In genomic region chr15:102619486-102619885, GRCm38 (mm10) we compare ENCODE assay signal across 33 mouse cellular contexts. TPM values are rescaled to one million over a fixed set of nuclear protein-coding genes. Genes with fewer than 3 reads are reported as not detected.
"Had no signal": no experiment of that assay in that cellular context is flagged by ENCODE, and none has a peak within 500 bp of the region (broad histone marks: within the 10 kb centered on the region; RNA-seq: fewer than 3 reads in every experiment).

No protein-coding gene starts in this region.

- H3K4me3 ChIP-seq: gastrocnemius, adult 2 months; heart, adult 2 months; heart, embryonic 12.5 days; hindbrain, embryonic 10.5 days; hindbrain, embryonic 12.5 days; intestine, embryonic 15.5 days; layer of hippocampus, adult 2 months; left cerebral cortex, adult 2 months; limb, embryonic 13.5 days; limb, embryonic 15.5 days; liver, embryonic 12.5 days had no signal

- H3K9me3 ChIP-seq: heart, embryonic 12.5 days; hindbrain, embryonic 10.5 days; hindbrain, embryonic 12.5 days; intestine, embryonic 15.5 days; limb, embryonic 13.5 days; limb, embryonic 15.5 days; liver, embryonic 12.5 days had no signal

- H3K9ac ChIP-seq: heart, embryonic 12.5 days; hindbrain, embryonic 12.5 days; hindbrain, embryonic 14.5 days; intestine, embryonic 15.5 days; limb, embryonic 13.5 days; limb, embryonic 15.5 days; liver, embryonic 12.5 days; liver, embryonic 14.5 days had no signal

- H3K27me3 ChIP-seq: heart, embryonic 12.5 days; hindbrain, embryonic 12.5 days; intestine, embryonic 15.5 days; limb, embryonic 13.5 days; limb, embryonic 15.5 days; liver, embryonic 12.5 days had no signal

- H3K36me3 ChIP-seq: hindbrain, embryonic 12.5 days; intestine, embryonic 15.5 days had no signal

- H3K27ac ChIP-seq: heart, adult 2 months; hindbrain, embryonic 10.5 days; hindbrain, embryonic 12.5 days; hindbrain, embryonic 14.5 days; intestine, embryonic 15.5 days; layer of hippocampus, adult 2 months; left cerebral cortex, adult 2 months; limb, embryonic 13.5 days; limb, embryonic 15.5 days; liver, embryonic 12.5 days; liver, embryonic 14.5 days had no signal

- ATAC-seq: hindbrain, embryonic 16.5 days; inflammation-experienced regulatory T-cells, adult 6 months; intestine, embryonic 15.5 days; intestine, postnatal 0 days; liver, embryonic 12.5 days had no signal

- H3K4me2 ChIP-seq: heart, embryonic 12.5 days; hindbrain, embryonic 12.5 days; hindbrain, embryonic 14.5 days; intestine, embryonic 15.5 days; limb, embryonic 13.5 days; limb, embryonic 15.5 days; liver, embryonic 12.5 days had no signal

- DNase-seq: gastrocnemius, adult 2 months; gastrocnemius, postnatal 10 days; gastrocnemius, postnatal 25 days; heart, adult 2 months; heart, postnatal 10 days; heart, postnatal 4 days; kidney, adult 18-20 months; kidney, adult 8-10 months; kidney, postnatal 10 days; kidney, postnatal 25 days; kidney, postnatal 4 days; left cerebral cortex, postnatal 4 days had no signal

RNA-seq across cellular contexts. Expression of gene Gm28047, which starts 5.4 kb away (rescaled TPM):
- total RNA-seq: granulocyte monocyte progenitor cell, adult 5-6 weeks; heart, postnatal 25 days; layer of hippocampus, adult 2 months; liver, adult 2 months had no signal
- polyA plus RNA-seq: heart, adult 2 months; heart, embryonic 12.5 days; heart, embryonic 14.5 days; heart, embryonic 16.5 days; hindbrain, embryonic 10.5 days; hindbrain, embryonic 12.5 days; hindbrain, embryonic 14.5 days; hindbrain, embryonic 16.5 days; intestine, embryonic 15.5 days; intestine, postnatal 0 days; kidney, embryonic 14.5 days; limb, embryonic 11.5 days; limb, embryonic 13.5 days; limb, embryonic 15.5 days; liver, adult 2 months; liver, embryonic 12.5 days; liver, embryonic 14.5 days had no signal
